Mouse (Mus musculus): ENCODE data around the gene Negr1.

Negr1 gene

GRCm38 (mm10) chr3:156796061-156796691 is 234.6 kb downstream of the Negr1 start:
- DNase-seq (ENCODE audit: low read depth, low spot score), result no peak

GRCm38 (mm10) chr3:156799228-156799627 is 237.6 kb downstream of the Negr1 start:
- no peak for DNase-seq (ENCODE audit: low read depth, low spot score)

GRCm38 (mm10) chr3:156809836-156810235 is 248.2 kb downstream of the Negr1 start:
- DNase-seq (ENCODE audit: low read depth, low spot score), result no peak

- no peak for DNase-seq (ENCODE audit: low read depth, low spot score)
These were observed 255.3 kb downstream of the Negr1 start for GRCm38 (mm10) chr3:156816938-156817337.

GRCm38 (mm10) chr3:156817452-156817851 is 255.9 kb downstream of the Negr1 start:
- DNase-seq (ENCODE audit: low read depth, low spot score), result no peak

GRCm38 (mm10) chr3:156823039-156823438 is 261.4 kb downstream of the Negr1 start:
- no peak for DNase-seq (ENCODE audit: low read depth, low spot score)

GRCm38 (mm10) chr3:156833920-156834319 is 272.3 kb downstream of the Negr1 start:
- DNase-seq (ENCODE audit: low read depth, low spot score), result no peak

GRCm38 (mm10) chr3:156838550-156838949 is 277.0 kb downstream of the Negr1 start:
- DNase-seq (ENCODE audit: low read depth, low spot score), result no peak

- DNase-seq (ENCODE audit: low read depth, low spot score), result no peak
These were observed 286.8 kb downstream of the Negr1 start for GRCm38 (mm10) chr3:156848385-156848784.

GRCm38 (mm10) chr3:156851921-156852320 is 290.3 kb downstream of the Negr1 start:
- no peak for DNase-seq (ENCODE audit: low read depth, low spot score)

GRCm38 (mm10) chr3:156870239-156870921 is 308.8 kb downstream of the Negr1 start:
- DNase-seq (ENCODE audit: low read depth, low spot score), result no peak

GRCm38 (mm10) chr3:156870922-156871257 is 309.3 kb downstream of the Negr1 start:
- no peak for DNase-seq (ENCODE audit: low read depth, low spot score)

GRCm38 (mm10) chr3:156871641-156872196 is 310.1 kb downstream of the Negr1 start:
- DNase-seq (ENCODE audit: low read depth, low spot score), result peak; percentile 24

- no peak for DNase-seq (ENCODE audit: low read depth, low spot score)
These were observed 315.0 kb downstream of the Negr1 start for GRCm38 (mm10) chr3:156876551-156876950.

GRCm38 (mm10) chr3:156882129-156882528 is 320.5 kb downstream of the Negr1 start:
- no peak for DNase-seq (ENCODE audit: low read depth, low spot score)

GRCm38 (mm10) chr3:156883873-156884272 is 322.3 kb downstream of the Negr1 start:
- DNase-seq (ENCODE audit: low read depth, low spot score), result no peak

- no peak for DNase-seq (ENCODE audit: low read depth, low spot score)
These were observed 324.1 kb downstream of the Negr1 start for GRCm38 (mm10) chr3:156885689-156886088.

GRCm38 (mm10) chr3:156886915-156887314 is 325.3 kb downstream of the Negr1 start:
- DNase-seq (ENCODE audit: low read depth, low spot score), result no peak

GRCm38 (mm10) chr3:156890986-156891385 is 329.4 kb downstream of the Negr1 start:
- no peak for DNase-seq (ENCODE audit: low read depth, low spot score)

GRCm38 (mm10) chr3:156895322-156895721 is 333.7 kb downstream of the Negr1 start:
- no peak for DNase-seq (ENCODE audit: low read depth, low spot score)

- no peak for DNase-seq (ENCODE audit: low read depth, low spot score)
These were observed 334.5 kb downstream of the Negr1 start for GRCm38 (mm10) chr3:156896106-156896505.

- no peak for DNase-seq (ENCODE audit: low read depth, low spot score)
These were observed 335.0 kb downstream of the Negr1 start for GRCm38 (mm10) chr3:156896552-156896951.

- DNase-seq (ENCODE audit: low read depth, low spot score), result no peak
These were observed 339.5 kb downstream of the Negr1 start for GRCm38 (mm10) chr3:156901140-156901539.

Measured in R1 (cell line).